Mouse (Mus musculus): ENCODE data around the gene Pcbp3. TPM values are rescaled to one million over a fixed set of nuclear protein-coding genes. Genes with fewer than 3 reads are reported as not detected.

Gene Pcbp3
- polyA plus RNA-seq, 1 experiment from 2014 or later = 23.2 TPM

- WGBS = 78% methylated on average over 7 of the region's 7 CpGs
- Histone ChIP-seq H3K4me1 (no peaks in the 10 kb centered on the region), H3K27me3 (ENCODE audit: insufficient read depth, poor library complexity, severe bottlenecking) (0 out of 2 replicates have a peak, but pooled peaks cover 3% of the 10 kb centered on the region), H3K36me3 (peaks cover 53% of the 10 kb centered on the region), H3K4me3 (no peak overlapping the region), H3K9me3 (no peaks in the 10 kb centered on the region), H3K27ac (no peak overlapping the region)
- no peak for DNase-seq (ENCODE audit: low spot score)
Observed at GRCm38 (mm10) chr10:76714303-76714702, 247.4 kb downstream of the Pcbp3 start.

GRCm38 (mm10) chr10:76712500-76712899 lies 249.2 kb downstream of the Pcbp3 start:
- H3K4me1 ChIP-seq = no peaks in the 10 kb centered on the region
- 79% methylated on average over 3 of the region's 3 CpGs for WGBS
- H3K4me3 ChIP-seq = no peak overlapping the region
- H3K27me3 ChIP-seq (ENCODE audit: insufficient read depth, poor library complexity, severe bottlenecking) = 0 out of 2 replicates have a peak, but pooled peaks cover 3% of the 10 kb centered on the region
- no peaks in the 10 kb centered on the region for H3K9me3 ChIP-seq
- no peak for DNase-seq (ENCODE audit: low spot score)
- peaks cover 56% of the 10 kb centered on the region for H3K36me3 ChIP-seq
- H3K27ac ChIP-seq = no peak overlapping the region

Other genes starting within 250 kb of the Pcbp3 start
- gene Col6a1, start 235.7 kb downstream of the Pcbp3 start, polyA plus RNA-seq (2016; fragmentation: Nextera tagmentation; extraction: Ambion mirVana) = 17.1 and 18.2 TPM in 2 replicates
- gene Slc19a1, start 70.4 kb upstream of the Pcbp3 start, polyA plus RNA-seq (2016; fragmentation: Nextera tagmentation; extraction: Ambion mirVana) = 18.7 and 26.5 TPM in 2 replicates
- gene Col18a1, start 204.7 kb upstream of the Pcbp3 start, polyA plus RNA-seq (2016; fragmentation: Nextera tagmentation; extraction: Ambion mirVana) = 232 and 318 TPM in 2 replicates

Data from heart, embryonic 10.5 days (tissue).